Mouse (Mus musculus): ENCODE results near the gene 4930562C15Rik.

DNA sequence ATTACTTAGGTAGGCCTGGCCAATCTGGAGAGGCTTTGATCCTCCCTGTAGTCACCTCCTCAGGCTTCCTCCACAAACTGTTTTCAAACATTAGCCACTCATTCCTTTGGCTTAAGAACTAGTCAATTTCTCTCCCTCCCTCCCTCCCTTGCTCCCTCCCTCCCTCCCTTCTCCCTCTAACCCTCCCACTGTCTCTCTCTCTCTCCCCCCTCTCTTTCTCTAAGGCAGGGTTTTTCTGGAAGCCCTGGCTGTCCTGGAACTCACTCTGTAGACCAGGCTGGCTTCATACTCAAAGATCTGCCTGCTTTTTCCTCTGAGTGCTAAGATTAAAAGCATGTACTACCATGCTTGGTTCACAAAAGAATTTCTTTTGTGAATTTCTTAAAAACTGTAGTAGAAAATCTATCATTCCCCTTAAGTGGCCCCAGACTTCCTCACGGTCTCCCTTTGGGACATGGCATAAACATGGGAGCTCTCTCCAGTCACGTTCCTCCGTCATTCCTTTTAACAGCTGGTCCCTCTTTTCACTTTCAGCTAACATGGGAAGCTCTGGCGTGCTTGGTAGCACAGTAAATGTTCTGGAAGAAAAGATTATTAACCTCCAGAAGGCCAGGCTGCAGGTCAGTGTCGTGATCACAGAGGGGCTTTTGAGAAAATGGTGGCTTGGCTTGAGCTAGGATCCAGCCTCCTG, 15.9 kb downstream of the 4930562C15Rik start:
- TF ChIP-seq CTCF (IDR thresholded peaks at IDR 0.05; ENCODE audit: insufficient read depth, low read depth, low read length) = no peak
- no peak for TF ChIP-seq POLR2A (IDR thresholded peaks at IDR 0.05; ENCODE audit: insufficient read depth, low read depth, low read length)

Data from olfactory bulb, adult 2 months (tissue).